Mouse (Mus musculus) kidney, adult 11 months (tissue): ENCODE measurements around the gene Uba5.
A peak's percentile ranks its signal among the peaks of the same experiment; 100 is the strongest.

Experiments used
- DNase-seq: peaks from one replicate; pipeline ENCODE4 v3.0.0; 2022

The Uba5 gene

GRCm38 (mm10) chr9:104062430-104063243, at the start of gene Uba5:
Gene Uba5 (minus strand): TSS chr9:104063134.
- peak; percentile 16 for DNase-seq

GRCm38 (mm10) chr9:104109151-104109550, 46.2 kb upstream of the Uba5 start:
- DNase-seq: no peak

- no peak for DNase-seq
Observed at GRCm38 (mm10) chr9:104108571-104109143, 45.7 kb upstream of the Uba5 start.

GRCm38 (mm10) chr9:104107482-104107881, 44.5 kb upstream of the Uba5 start:
- no peak for DNase-seq

GRCm38 (mm10) chr9:104106930-104107329, 44.0 kb upstream of the Uba5 start:
- DNase-seq: no peak

GRCm38 (mm10) chr9:104104986-104105385, 42.1 kb upstream of the Uba5 start:
- DNase-seq: no peak

- no peak for DNase-seq
Observed at GRCm38 (mm10) chr9:104102901-104103300, 40.0 kb upstream of the Uba5 start.

GRCm38 (mm10) chr9:104102301-104102700, 39.4 kb upstream of the Uba5 start:
- DNase-seq: no peak

GRCm38 (mm10) chr9:104101458-104101857, 38.5 kb upstream of the Uba5 start:
- DNase-seq: no peak

GRCm38 (mm10) chr9:104100822-104101221, 37.9 kb upstream of the Uba5 start:
- peak; percentile 9 for DNase-seq

GRCm38 (mm10) chr9:104099060-104099459, 36.1 kb upstream of the Uba5 start:
- DNase-seq: no peak

GRCm38 (mm10) chr9:104098256-104098655, 35.3 kb upstream of the Uba5 start:
- no peak for DNase-seq

- DNase-seq: no peak
Observed at GRCm38 (mm10) chr9:104092945-104093344, 30.0 kb upstream of the Uba5 start.

GRCm38 (mm10) chr9:104088555-104088954, 25.6 kb upstream of the Uba5 start:
- peak; percentile 14 for DNase-seq

- no peak for DNase-seq
Observed at GRCm38 (mm10) chr9:104085730-104086429, 22.9 kb upstream of the Uba5 start.

- DNase-seq: no peak
Observed at GRCm38 (mm10) chr9:104080038-104080437, 17.1 kb upstream of the Uba5 start.

- peak; percentile 49 for DNase-seq
Observed at GRCm38 (mm10) chr9:104079379-104079778, 16.4 kb upstream of the Uba5 start.

- no peak for DNase-seq
Observed at GRCm38 (mm10) chr9:104078780-104079179, 15.8 kb upstream of the Uba5 start.

- no peak for DNase-seq
Observed at GRCm38 (mm10) chr9:104075808-104076207, 12.9 kb upstream of the Uba5 start.

GRCm38 (mm10) chr9:104070863-104071604, 8.1 kb upstream of the Uba5 start:
- no peak for DNase-seq

GRCm38 (mm10) chr9:104070241-104070640, 7.3 kb upstream of the Uba5 start:
- DNase-seq: no peak

- no peak for DNase-seq
Observed at GRCm38 (mm10) chr9:104064571-104064970, 1.6 kb upstream of the Uba5 start.
